In genomic region chr3:87616957-87617810, GRCm38 (mm10) we compare ENCODE assay signal across 8 mouse cellular contexts. TPM values are rescaled to one million over a fixed set of nuclear protein-coding genes. Genes with fewer than 3 reads are reported as not detected.
DNase-seq lines count a peak whose midpoint lies in the region; ATAC-seq lines count a peak whose summit lies in the region.

Arhgef11 (plus strand) TSS chr3:87617559.

- peak; percentile 92 for ATAC-seq in intestine, embryonic 14.5 days (replicated peaks; ENCODE audit: low FRiP score, low TSS enrichment, low read depth)

- peaks cover 25% of the 10 kb centered on the region for H3K4me1 ChIP-seq in intestine, embryonic 14.5 days (replicated peaks; ENCODE audit: control insufficient read depth, insufficient read depth, low read length)

- no peaks in the 10 kb centered on the region for H3K9me3 ChIP-seq in intestine, embryonic 14.5 days (ENCODE audit: control insufficient read depth, low read length)

- H3K36me3 ChIP-seq in intestine, embryonic 14.5 days (ENCODE audit: control insufficient read depth, insufficient read depth, low read length) = no peaks in the 10 kb centered on the region

- peak within 1 kb of the TSS; percentile 88 for H3K9ac ChIP-seq in intestine, embryonic 14.5 days (ENCODE audit: low read length)

- peak within 1 kb of the TSS; percentile 89 for H3K27ac ChIP-seq in intestine, embryonic 14.5 days (ENCODE audit: low read depth)

- H3K4me3 ChIP-seq in intestine, embryonic 14.5 days (ENCODE audit: low read depth, low read length) = peak within 1 kb of the TSS; percentile 67

- DNase-seq in adrenal gland, adult 18-20 months (ENCODE audit: low spot score in 2 of 2) = peak; percentile 84 to 85
- peak; percentile 84 for DNase-seq in embryo, embryonic 10.5 days (ENCODE audit: low spot score)
- peak; percentile 83 for DNase-seq in gastrocnemius, postnatal 25 days
- peak; percentile 90 for DNase-seq in intestine, embryonic 14.5 days (ENCODE audit: low spot score)
- DNase-seq in left cerebral cortex, postnatal 25 days (ENCODE audit: low spot score in 2 of 2) = peak; percentile 73 to 82
- peak; percentile 79 for DNase-seq in mesoderm, embryonic 11.5 days (ENCODE audit: low read depth, low spot score)
- DNase-seq in right cerebral cortex, postnatal 36 days (ENCODE audit: low spot score in 2 of 2) = peak; percentile 39 to 62
- peak; percentile 90 for DNase-seq in yolk sac, embryonic 10.5 days (ENCODE audit: low spot score)

- no peaks in the 10 kb centered on the region for H3K27me3 ChIP-seq in intestine, embryonic 14.5 days (replicated peaks; ENCODE audit: control insufficient read depth, insufficient read depth, low read length)

- intact Hi-C loops in left cerebral cortex, postnatal 25 days (cut with DNase I) = loop anchor here (1.0 to 10.0 kb wide), 3 partner anchors 50 to 1392 kb away; partner anchors contain the start of genes Etv3 and Lrba

- H3K4me2 ChIP-seq in intestine, embryonic 14.5 days (ENCODE audit: low read length) = peak within 1 kb of the TSS; percentile 93

- under 1% methylated on average over 82 of the region's 101 CpGs for WGBS in intestine, embryonic 14.5 days

RNA-seq across cellular contexts. Expression of gene Arhgef11, which starts in this region (rescaled TPM):
- 10 to 100 TPM; 29.7 to 35.8 TPM for total RNA-seq in adrenal gland, adult 18-20 months (2021)
- 10 to 100 TPM; 14.8 to 17.2 TPM for total RNA-seq in gastrocnemius, postnatal 25 days (2021)
- polyA plus RNA-seq in intestine, embryonic 14.5 days (2014; fragmentation: Nextera tagmentation; extraction: Ambion mirVana) = 17.6 and 18.9 TPM in 2 replicates
- total RNA-seq in left cerebral cortex, postnatal 25 days (2021) = 10 to 100 TPM; 54.1 to 55.0 TPM

Comparison
In these comparisons a context has a peak if more than half of its experiments do, and no peak if none do; other contexts are left out.
1. Peak in every context shown above with its lines: DNase-seq, ATAC-seq, H3K4me3 ChIP-seq and H3K27ac ChIP-seq.